Mouse (Mus musculus) kidney, embryonic 15.5 days (tissue): Measurements from ENCODE around the gene C2cd4a. TPM values are rescaled to one million over a fixed set of nuclear protein-coding genes. Genes with fewer than 3 reads are reported as not detected.

Source experiments
- ATAC-seq: fragments of 200-750 bp; cut with Nextera tagmentation; replicated peaks from 2 replicates; pipeline ENCODE4 v1.8.0; 2017; ENCODE audit warnings: moderate TSS enrichment; ENCODE audit not compliant: low FRiP score
- H3K27ac ChIP-seq: fragments of 300-500 bp; sonication (generic); 2 replicates; pipeline ENCODE4 v1.5.1; 2015; ENCODE audit warnings: mild to moderate bottlenecking, inconsistent platforms
- H3K27me3 ChIP-seq: fragments of 300-500 bp; sonication (generic); 2 replicates; pipeline ENCODE4 v1.6.1; 2015; ENCODE audit warnings: inconsistent platforms
- H3K36me3 ChIP-seq: fragments of 300-500 bp; sonication (generic); 2 replicates; pipeline ENCODE4 v1.6.1; 2015; ENCODE audit warnings: inconsistent platforms
- H3K4me1 ChIP-seq: fragments of 300-500 bp; sonication (generic); 2 replicates; pipeline ENCODE4 v1.6.1; 2015; ENCODE audit warnings: inconsistent platforms
- H3K4me2 ChIP-seq: fragments of 300-500 bp; sonication (generic); 2 replicates; pipeline ENCODE4 v1.6.1; 2015; ENCODE audit warnings: moderate library complexity, mild to moderate bottlenecking, inconsistent platforms
- H3K4me3 ChIP-seq: fragments of 300-500 bp; sonication (generic); replicated peaks from 2 replicates; pipeline ENCODE4 v1.5.1; 2015; ENCODE audit warnings: mild to moderate bottlenecking, inconsistent platforms
- H3K9ac ChIP-seq: fragments of 300-500 bp; sonication (generic); 2 replicates; pipeline ENCODE4 v1.6.1; 2015; ENCODE audit warnings: mild to moderate bottlenecking, inconsistent platforms
- H3K9me3 ChIP-seq: fragments of 300-500 bp; sonication (generic); replicated peaks from 2 replicates; pipeline ENCODE4 v1.6.1; 2016; ENCODE audit warnings: inconsistent platforms
- WGBS: fragments of 180-500 bp; shearing (Covaris S2); methylation state at CpG from one replicate; pipeline ENCODE4 v1.1.7; 2015; ENCODE audit warnings: mixed read lengths; 5-methylcytosine and 5-hydroxymethylcytosine counted together
- polyA plus RNA-seq: library from polyadenylated mRNA; unstranded; fragments of >200 nt; fragmentation: Nextera tagmentation; extraction: Ambion mirVana; gene quantifications from 2 replicates; pipeline ENCODE4 v1.2.1, GENCODE M21; 2015

Gene C2cd4a
- polyA plus RNA-seq, 1 experiment from 2014 or later: 1.6 TPM

- Histone ChIP-seq H3K27me3 (no peaks in the 10 kb centered on the region), H3K27ac (no peak overlapping the region), H3K9ac (no peak overlapping the region), H3K4me2 (no peak overlapping the region), H3K9me3 (no peaks in the 10 kb centered on the region), H3K36me3 (no peaks in the 10 kb centered on the region), H3K4me3 (no peak overlapping the region), H3K4me1 (0 out of 2 replicates have a peak, but pooled peaks cover 2% of the 10 kb centered on the region)
- 63% methylated on average over 5 of the region's 5 CpGs for WGBS
- no peak for ATAC-seq
Observed at GRCm38 (mm10) chr9:67807000-67807399, 25.1 kb downstream of the C2cd4a start.

GRCm38 (mm10) chr9:67802241-67802640, 29.9 kb downstream of the C2cd4a start:
- H3K4me2 ChIP-seq: no peak overlapping the region
- no peak overlapping the region for H3K9ac ChIP-seq
- H3K36me3 ChIP-seq: no peaks in the 10 kb centered on the region
- H3K27ac ChIP-seq: no peak overlapping the region
- peaks cover 8% of the 10 kb centered on the region; the same call in 1 of the 2 replicates for H3K4me1 ChIP-seq
- no peak overlapping the region for H3K4me3 ChIP-seq
- 41% methylated on average over 6 of the region's 6 CpGs for WGBS
- no peaks in the 10 kb centered on the region for H3K27me3 ChIP-seq
- no peak for ATAC-seq
- no peaks in the 10 kb centered on the region for H3K9me3 ChIP-seq

DNA sequence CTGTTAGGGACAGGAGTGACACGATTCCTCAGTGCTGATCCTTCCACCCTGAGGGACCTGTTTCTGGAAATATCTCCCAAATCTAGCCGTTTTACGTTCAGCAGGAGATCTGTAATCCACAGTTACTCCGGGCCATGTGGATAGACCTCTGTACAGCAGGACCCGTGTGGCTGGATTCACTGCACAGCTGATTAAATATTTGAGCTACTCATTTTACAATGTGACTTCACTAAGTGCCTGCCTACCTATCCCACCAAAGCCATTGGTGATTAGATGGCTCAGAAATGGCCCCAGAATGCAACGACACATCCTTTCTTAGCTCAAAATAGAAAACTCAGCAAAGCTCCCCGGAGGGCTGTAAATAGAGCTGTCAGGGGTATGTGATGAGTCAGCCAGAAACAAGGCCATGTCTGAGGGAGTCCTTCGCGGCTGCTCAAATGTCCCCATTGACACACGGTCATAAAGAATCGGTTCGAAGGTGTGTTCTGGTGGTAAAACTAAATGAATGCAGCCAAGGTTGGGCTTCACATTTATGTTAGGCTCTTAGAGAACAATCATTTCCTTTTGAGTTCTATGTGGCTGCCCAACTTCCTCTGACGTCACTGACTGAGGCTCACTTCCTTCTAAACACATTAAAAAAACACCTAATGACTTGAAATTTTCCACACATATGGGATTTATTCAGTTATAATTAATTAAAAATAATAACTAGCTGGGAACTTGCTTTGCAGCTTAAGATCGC, 32.9 kb downstream of the C2cd4a start:
- Histone ChIP-seq H3K9ac (no peak overlapping the region), H3K9me3 (no peaks in the 10 kb centered on the region), H3K4me2 (no peak overlapping the region), H3K27me3 (no peaks in the 10 kb centered on the region), H3K36me3 (no peaks in the 10 kb centered on the region), H3K27ac (no peak overlapping the region), H3K4me3 (no peak overlapping the region), H3K4me1 (peaks cover 11% of the 10 kb centered on the region; the same call in 1 of the 2 replicates)
- no peak for ATAC-seq
- WGBS: 33% methylated on average over 14 of the region's 14 CpGs

DNA sequence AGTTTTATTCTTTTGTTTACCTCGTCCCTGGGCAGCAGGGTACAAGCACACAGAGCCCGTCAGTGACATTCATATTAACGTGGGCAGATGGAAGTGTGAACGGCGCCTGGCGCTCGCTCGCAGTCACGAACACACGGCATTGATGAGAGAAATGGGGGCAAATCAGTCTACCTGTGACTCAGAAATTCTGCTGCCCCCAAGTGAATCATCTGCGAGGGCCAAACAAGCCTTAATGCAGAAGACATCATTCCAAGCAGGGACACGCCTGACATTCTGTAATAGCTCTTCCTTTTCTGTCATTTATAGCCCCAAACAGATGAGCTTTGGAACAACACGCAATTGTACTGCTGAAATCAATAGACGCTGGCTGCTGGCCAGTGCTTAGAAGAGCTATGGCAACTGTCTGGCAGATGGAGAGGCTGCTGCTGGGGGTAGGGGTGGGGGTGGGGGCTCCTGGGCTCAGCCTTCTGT, 36.9 kb downstream of the C2cd4a start:
- H3K9ac ChIP-seq: no peak overlapping the region
- H3K36me3 ChIP-seq: no peaks in the 10 kb centered on the region
- H3K9me3 ChIP-seq: no peaks in the 10 kb centered on the region
- peaks cover 11% of the 10 kb centered on the region; the same call in 1 of the 2 replicates for H3K4me1 ChIP-seq
- 72% methylated on average over 14 of the region's 14 CpGs for WGBS
- no peak overlapping the region for H3K4me3 ChIP-seq
- no peak overlapping the region for H3K27ac ChIP-seq
- ATAC-seq: no peak
- H3K27me3 ChIP-seq: no peaks in the 10 kb centered on the region
- no peak overlapping the region for H3K4me2 ChIP-seq

GRCm38 (mm10) chr9:67794668-67795067, 37.5 kb downstream of the C2cd4a start:
- Histone ChIP-seq H3K4me2 (no peak overlapping the region), H3K4me1 (peaks cover 10% of the 10 kb centered on the region; the same call in 1 of the 2 replicates), H3K9ac (no peak overlapping the region), H3K4me3 (no peak overlapping the region), H3K27ac (no peak overlapping the region), H3K27me3 (no peaks in the 10 kb centered on the region), H3K36me3 (no peaks in the 10 kb centered on the region), H3K9me3 (no peaks in the 10 kb centered on the region)
- WGBS: 93% methylated on average over 4 of the region's 4 CpGs
- ATAC-seq: no peak

- WGBS: 67% methylated on average over 1 of the region's 1 CpGs
- Histone ChIP-seq H3K36me3 (no peaks in the 10 kb centered on the region), H3K9ac (no peak overlapping the region), H3K4me1 (peaks cover 5% of the 10 kb centered on the region; the same call in 1 of the 2 replicates), H3K4me3 (no peak overlapping the region), H3K27ac (no peak overlapping the region), H3K27me3 (no peaks in the 10 kb centered on the region), H3K9me3 (no peaks in the 10 kb centered on the region), H3K4me2 (no peak overlapping the region)
- no peak for ATAC-seq
Observed at GRCm38 (mm10) chr9:67794216-67794615, 37.9 kb downstream of the C2cd4a start.

DNA sequence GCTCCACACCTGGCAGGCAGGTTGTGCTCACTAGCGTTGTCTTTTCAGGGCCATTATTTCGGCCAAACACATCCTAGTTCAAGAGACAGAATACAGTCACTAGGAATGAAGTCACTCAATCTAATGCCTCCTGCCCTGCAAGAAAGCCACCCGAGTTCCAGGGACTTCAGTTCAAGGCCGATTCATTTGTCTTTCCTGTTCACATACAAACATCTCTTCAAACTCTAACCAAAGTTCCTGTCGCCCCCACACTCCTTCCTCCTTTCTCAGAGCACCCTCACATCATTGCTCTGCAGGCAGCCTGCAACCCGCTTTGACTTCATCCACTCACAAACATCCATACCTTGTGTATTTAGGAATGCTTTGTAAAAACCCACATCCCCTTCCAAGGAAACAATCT, 38.6 kb downstream of the C2cd4a start:
- Histone ChIP-seq H3K9ac (no peak overlapping the region), H3K4me3 (no peak overlapping the region), H3K27ac (no peak overlapping the region), H3K4me1 (0 out of 2 replicates have a peak, but pooled peaks cover 3% of the 10 kb centered on the region), H3K9me3 (no peaks in the 10 kb centered on the region), H3K4me2 (no peak overlapping the region), H3K36me3 (no peaks in the 10 kb centered on the region), H3K27me3 (no peaks in the 10 kb centered on the region)
- no peak for ATAC-seq
- WGBS: 68% methylated on average over 6 of the region's 6 CpGs

- ATAC-seq: no peak
- WGBS: 53% methylated on average over 5 of the region's 5 CpGs
- Histone ChIP-seq H3K4me1 (0 out of 2 replicates have a peak, but pooled peaks cover 3% of the 10 kb centered on the region), H3K9me3 (no peaks in the 10 kb centered on the region), H3K4me2 (no peak overlapping the region), H3K4me3 (no peak overlapping the region), H3K9ac (no peak overlapping the region), H3K27ac (no peak overlapping the region), H3K36me3 (no peaks in the 10 kb centered on the region), H3K27me3 (no peaks in the 10 kb centered on the region)
Observed at GRCm38 (mm10) chr9:67792405-67792804, 39.7 kb downstream of the C2cd4a start.

DNA sequence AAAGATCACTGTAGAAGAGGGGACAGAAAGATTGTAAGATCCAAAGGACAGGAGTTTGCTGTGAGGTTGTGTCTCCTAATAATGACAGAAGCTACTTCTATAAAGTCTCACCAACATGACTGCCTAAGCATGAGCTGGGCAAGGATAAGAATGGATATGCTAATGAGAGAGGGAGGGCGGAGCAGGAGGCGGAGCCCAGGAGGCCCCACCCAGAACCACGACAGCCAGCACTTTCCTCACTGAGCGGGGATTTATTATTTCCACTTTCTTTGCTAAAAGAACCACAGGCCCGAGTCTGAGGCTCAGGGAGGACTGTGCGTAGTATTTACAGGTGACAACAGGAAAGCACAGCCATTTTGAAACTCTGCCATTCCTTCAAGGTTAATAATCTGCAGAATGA, 44.5 kb downstream of the C2cd4a start:
- ATAC-seq: no peak
- H3K36me3 ChIP-seq: no peaks in the 10 kb centered on the region
- no peaks in the 10 kb centered on the region for H3K27me3 ChIP-seq
- H3K4me2 ChIP-seq: no peak overlapping the region
- no peak overlapping the region for H3K4me3 ChIP-seq
- H3K27ac ChIP-seq: no peak overlapping the region
- H3K9ac ChIP-seq: no peak overlapping the region
- 69% methylated on average over 6 of the region's 6 CpGs for WGBS
- H3K9me3 ChIP-seq: no peaks in the 10 kb centered on the region
- 0 out of 2 replicates have a peak, but pooled peaks cover 6% of the 10 kb centered on the region for H3K4me1 ChIP-seq

DNA sequence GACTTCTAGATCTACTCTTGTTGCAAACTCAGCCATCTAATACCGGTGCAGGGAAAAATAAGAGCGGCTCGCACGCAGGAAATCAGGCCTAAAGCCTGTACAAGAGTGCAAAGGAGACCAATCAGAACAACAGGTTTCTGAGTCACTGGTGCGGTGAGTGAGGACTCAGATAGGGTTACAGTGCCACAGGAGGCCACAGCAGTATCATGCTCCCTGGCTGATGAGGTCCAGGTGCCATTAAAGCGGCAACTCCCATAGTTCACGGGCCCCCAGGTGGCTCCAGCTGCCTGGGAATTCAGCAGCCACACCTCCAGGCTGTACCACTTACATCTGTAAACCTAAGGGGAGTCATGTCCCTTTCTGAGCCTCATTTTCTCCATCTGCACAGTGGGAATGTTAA, 45.8 kb downstream of the C2cd4a start:
- no peaks in the 10 kb centered on the region for H3K27me3 ChIP-seq
- no peak overlapping the region for H3K27ac ChIP-seq
- WGBS: 47% methylated on average over 7 of the region's 7 CpGs
- H3K36me3 ChIP-seq: no peaks in the 10 kb centered on the region
- peak; percentile 56; the same call in 1 of the 2 replicates for ATAC-seq
- H3K9ac ChIP-seq: no peak overlapping the region
- no peaks in the 10 kb centered on the region for H3K9me3 ChIP-seq
- no peak overlapping the region for H3K4me3 ChIP-seq
- H3K4me2 ChIP-seq: no peak overlapping the region
- H3K4me1 ChIP-seq: 0 out of 2 replicates have a peak, but pooled peaks cover 6% of the 10 kb centered on the region

- no peak overlapping the region for H3K4me2 ChIP-seq
- H3K27ac ChIP-seq: no peak overlapping the region
- no peak for ATAC-seq
- H3K4me1 ChIP-seq: 0 out of 2 replicates have a peak, but pooled peaks cover 6% of the 10 kb centered on the region
- H3K36me3 ChIP-seq: no peaks in the 10 kb centered on the region
- H3K9ac ChIP-seq: no peak overlapping the region
- H3K27me3 ChIP-seq: no peaks in the 10 kb centered on the region
- H3K9me3 ChIP-seq: no peaks in the 10 kb centered on the region
- no peak overlapping the region for H3K4me3 ChIP-seq
Observed at GRCm38 (mm10) chr9:67783925-67784324, 48.2 kb downstream of the C2cd4a start.

DNA sequence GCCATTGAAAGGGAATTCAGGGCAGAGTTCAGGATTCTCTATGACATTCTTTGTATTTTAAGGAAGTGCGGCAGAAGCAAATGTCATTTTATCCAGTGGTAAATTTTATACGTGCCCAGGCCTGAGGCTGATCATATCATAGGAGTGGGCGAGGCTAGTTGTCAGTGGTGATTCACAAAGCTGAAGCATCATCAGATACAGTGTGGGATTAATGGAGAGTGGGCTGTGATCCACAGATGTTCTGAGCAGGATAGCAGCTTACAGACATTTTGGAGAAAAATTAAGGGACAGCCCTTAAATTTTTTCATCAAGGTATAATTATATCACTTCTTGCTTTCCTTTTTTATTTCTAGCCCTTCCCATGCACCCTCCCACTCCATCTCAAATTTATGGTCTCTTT, 48.7 kb downstream of the C2cd4a start:
- no peak overlapping the region for H3K9ac ChIP-seq
- H3K4me2 ChIP-seq: no peak overlapping the region
- no peak overlapping the region for H3K27ac ChIP-seq
- no peak overlapping the region for H3K4me3 ChIP-seq
- WGBS: 85% methylated on average over 3 of the region's 3 CpGs
- no peaks in the 10 kb centered on the region for H3K9me3 ChIP-seq
- ATAC-seq: no peak
- no peaks in the 10 kb centered on the region for H3K27me3 ChIP-seq
- no peaks in the 10 kb centered on the region for H3K36me3 ChIP-seq
- peaks cover 10% of the 10 kb centered on the region; the same call in 1 of the 2 replicates for H3K4me1 ChIP-seq
